Mouse (Mus musculus) intestine, embryonic 16.5 days (tissue): ENCODE data around the gene Hsf2. TPM values are rescaled to one million over a fixed set of nuclear protein-coding genes. Genes with fewer than 3 reads are reported as not detected.
A peak's percentile ranks its signal among the peaks of the same experiment; 100 is the strongest.

ENCODE experiments used
- ATAC-seq: fragments of 200-750 bp; cut with Nextera tagmentation; 2 replicates; pipeline ENCODE4 v1.8.0; 2017; ENCODE audit warnings: moderate TSS enrichment, moderate library complexity
- H3K27ac ChIP-seq: fragments of 300-500 bp; sonication (generic); 2 replicates; pipeline ENCODE4 v1.5.1; 2014; ENCODE audit warnings: mild to moderate bottlenecking, low read length
- H3K27me3 ChIP-seq: fragments of 300-500 bp; sonication (generic); replicated peaks from 2 replicates; pipeline ENCODE4 v1.6.1; 2014; ENCODE audit warnings: low read length, control low read depth, mixed read lengths; ENCODE audit not compliant: control insufficient read depth, insufficient read depth
- H3K36me3 ChIP-seq: fragments of 300-500 bp; sonication (generic); 2 replicates; pipeline ENCODE4 v1.6.1; 2014; ENCODE audit warnings: low read length, control low read depth; ENCODE audit not compliant: control insufficient read depth, insufficient read depth
- H3K4me1 ChIP-seq: fragments of 300-500 bp; sonication (generic); 2 replicates; pipeline ENCODE4 v1.6.1; 2014; ENCODE audit warnings: low read length, control low read depth, mixed read lengths; ENCODE audit not compliant: control insufficient read depth, insufficient read depth
- H3K4me2 ChIP-seq: fragments of 300-500 bp; sonication (generic); 2 replicates; pipeline ENCODE4 v1.6.1; 2014; ENCODE audit warnings: low read depth, low read length, control low read depth
- H3K4me3 ChIP-seq: fragments of 300-500 bp; sonication (generic); 2 replicates; pipeline ENCODE4 v1.5.1; 2014; ENCODE audit warnings: mild to moderate bottlenecking, low read length
- H3K9ac ChIP-seq: fragments of 300-500 bp; sonication (generic); 2 replicates; pipeline ENCODE4 v1.6.1; 2014; ENCODE audit warnings: low read depth, low read length
- H3K9me3 ChIP-seq: fragments of 300-500 bp; sonication (generic); 2 replicates; pipeline ENCODE4 v1.6.1; 2016; ENCODE audit warnings: low read length, control low read depth; ENCODE audit not compliant: control insufficient read depth
- WGBS: fragments of 180-500 bp; shearing (Covaris S2); extraction: QIAGEN DNeasy Blood & Tissue Kit; methylation state at CpG from one replicate; pipeline ENCODE4 v1.1.7; 2014; 5-methylcytosine and 5-hydroxymethylcytosine counted together
- polyA plus RNA-seq: library from polyadenylated mRNA; unstranded; fragments of >200 nt; fragmentation: Nextera tagmentation; extraction: Ambion mirVana; gene quantifications from 2 replicates; pipeline ENCODE4 v1.2.1, GENCODE M21; 2015

The Hsf2 gene
- polyA plus RNA-seq, 1 experiment from 2014 or later, result 12.2 TPM

DNA sequence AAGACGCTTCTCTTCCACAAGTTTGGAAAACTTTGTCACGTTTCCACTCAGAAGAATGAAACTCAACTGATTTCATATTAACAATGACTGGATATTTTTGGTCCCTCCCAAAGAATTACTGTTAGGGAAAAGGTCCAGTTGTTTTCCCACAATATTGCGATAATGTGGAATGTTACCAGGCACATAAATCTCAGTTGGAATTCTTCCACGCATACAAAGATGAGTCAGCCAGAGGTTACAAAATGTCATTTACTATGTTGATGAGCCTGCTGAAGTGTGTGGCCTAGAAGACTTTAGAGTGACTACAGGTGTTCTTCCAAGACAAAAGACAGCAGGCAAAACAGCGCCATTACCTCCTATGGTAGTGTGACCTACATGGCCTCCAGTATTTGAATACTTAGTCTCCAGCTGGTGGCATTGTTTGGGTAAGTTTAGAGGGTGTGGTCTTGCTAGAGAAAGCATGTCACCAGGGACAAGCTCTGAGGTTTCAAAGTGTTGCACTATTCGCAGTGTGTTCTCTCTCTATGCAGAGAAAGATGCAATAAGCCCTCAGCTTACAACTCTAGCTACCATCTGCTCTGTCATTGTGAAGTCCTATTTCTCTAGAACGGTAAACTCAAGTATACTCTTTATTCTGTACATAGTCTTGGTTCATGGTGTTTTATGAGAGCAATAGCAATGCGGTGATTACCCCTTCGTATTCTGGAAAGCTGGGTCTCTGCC lies 8.9 kb upstream of the Hsf2 start:
- no peaks in the 10 kb centered on the region for H3K27me3 ChIP-seq
- H3K27ac ChIP-seq, result no peak overlapping the region
- no peak for ATAC-seq
- WGBS, result 72% methylated on average over 9 of the region's 9 CpGs
- no peaks in the 10 kb centered on the region for H3K36me3 ChIP-seq
- no peak overlapping the region for H3K9ac ChIP-seq
- no peaks in the 10 kb centered on the region for H3K4me1 ChIP-seq
- H3K9me3 ChIP-seq, result no peaks in the 10 kb centered on the region
- H3K4me2 ChIP-seq, result no peak overlapping the region
- no peak overlapping the region for H3K4me3 ChIP-seq

DNA sequence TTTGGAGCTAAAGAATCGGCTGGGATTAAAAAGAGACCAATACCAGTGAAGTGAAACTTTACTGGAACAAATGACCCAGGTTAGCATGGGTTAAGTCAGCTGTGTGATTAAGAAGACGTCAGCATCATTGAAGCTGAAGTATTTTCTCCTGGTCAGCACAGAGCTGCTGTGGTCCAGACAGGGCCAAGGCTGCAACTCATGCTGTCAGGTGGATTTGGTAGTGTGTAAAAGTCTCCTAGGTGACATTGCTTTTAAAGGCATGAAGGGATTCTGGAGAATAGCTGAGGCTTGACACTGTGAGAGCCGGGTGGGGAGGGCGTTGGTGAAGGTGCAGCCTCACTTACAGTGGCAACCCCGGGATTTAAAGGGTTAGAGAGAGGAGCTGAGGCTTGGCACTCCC lies 4.5 kb upstream of the Hsf2 start:
- 45% methylated on average over 5 of the region's 5 CpGs for WGBS
- no peak overlapping the region for H3K4me3 ChIP-seq
- H3K36me3 ChIP-seq, result no peaks in the 10 kb centered on the region
- no peak overlapping the region for H3K9ac ChIP-seq
- no peak overlapping the region for H3K27ac ChIP-seq
- ATAC-seq, result no peak
- H3K4me1 ChIP-seq, result no peaks in the 10 kb centered on the region
- no peaks in the 10 kb centered on the region for H3K27me3 ChIP-seq
- H3K4me2 ChIP-seq, result no peak overlapping the region
- no peaks in the 10 kb centered on the region for H3K9me3 ChIP-seq

DNA sequence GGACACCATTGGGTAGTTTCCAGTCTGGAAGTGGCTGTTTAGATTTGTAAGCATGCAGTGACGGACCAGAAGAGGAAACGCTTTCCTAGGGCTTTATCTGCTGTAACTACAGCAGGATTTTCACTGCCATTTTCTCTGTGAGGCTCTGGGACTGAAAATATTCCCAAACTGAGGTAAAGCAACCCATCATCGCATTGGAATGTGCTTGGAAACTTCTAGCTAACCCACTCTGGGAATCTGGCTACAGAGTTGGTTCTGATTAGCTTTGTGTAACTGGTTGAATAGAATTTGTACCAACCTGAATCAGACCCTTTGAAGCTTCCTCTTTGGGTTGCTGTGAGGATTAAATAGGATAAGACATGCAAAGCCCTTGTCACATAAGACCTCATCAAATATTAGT lies 1.4 kb upstream of the Hsf2 start:
- Histone ChIP-seq H3K27me3 (no peaks in the 10 kb centered on the region), H3K9me3 (no peaks in the 10 kb centered on the region), H3K9ac (no peak overlapping the region), H3K4me2 (no peak overlapping the region), H3K4me3 (no peak overlapping the region), H3K36me3 (no peaks in the 10 kb centered on the region), H3K27ac (no peak overlapping the region), H3K4me1 (peaks cover 2% of the 10 kb centered on the region; the same call in 1 of the 2 replicates)
- 80% methylated on average over 3 of the region's 3 CpGs for WGBS
- ATAC-seq, result no peak

DNA sequence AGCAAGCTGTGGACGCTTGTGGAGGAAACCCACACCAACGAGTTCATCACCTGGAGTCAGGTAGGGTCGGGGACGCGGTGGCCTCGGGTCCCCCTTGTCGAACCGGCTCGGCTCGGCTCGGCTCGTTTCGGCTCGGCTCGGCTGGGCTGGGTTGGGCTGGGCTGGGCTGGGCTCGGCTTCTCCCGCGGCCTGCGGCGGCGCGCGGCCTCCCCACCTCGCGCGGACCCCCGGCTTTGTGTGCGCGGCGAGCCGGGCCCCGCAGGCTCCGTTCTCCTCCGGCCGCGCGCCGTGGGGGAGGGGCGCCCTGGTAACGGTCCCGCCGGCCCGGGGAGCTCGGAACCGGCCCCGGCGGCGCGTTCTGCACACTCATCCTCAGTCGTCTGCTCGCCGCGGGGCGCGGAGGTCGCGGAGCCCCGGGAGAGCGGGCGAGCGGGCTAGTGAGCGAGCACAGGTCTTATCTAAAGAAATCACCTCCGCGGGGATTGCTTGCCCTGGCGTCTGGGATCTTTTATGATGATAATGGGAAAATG lies 422 bp downstream of the Hsf2 start:
- Histone ChIP-seq H3K4me3 (peak overlapping the region; percentile 95), H3K9ac (peak overlapping the region; percentile 92), H3K27me3 (no peaks in the 10 kb centered on the region), H3K4me1 (peaks cover 2% of the 10 kb centered on the region; the same call in 1 of the 2 replicates), H3K9me3 (no peaks in the 10 kb centered on the region), H3K4me2 (peak overlapping the region; percentile 71), H3K36me3 (no peaks in the 10 kb centered on the region), H3K27ac (peak overlapping the region; percentile 94)
- peak; percentile 92 for ATAC-seq
- WGBS, result under 1% methylated on average over 65 of the region's 65 CpGs

DNA sequence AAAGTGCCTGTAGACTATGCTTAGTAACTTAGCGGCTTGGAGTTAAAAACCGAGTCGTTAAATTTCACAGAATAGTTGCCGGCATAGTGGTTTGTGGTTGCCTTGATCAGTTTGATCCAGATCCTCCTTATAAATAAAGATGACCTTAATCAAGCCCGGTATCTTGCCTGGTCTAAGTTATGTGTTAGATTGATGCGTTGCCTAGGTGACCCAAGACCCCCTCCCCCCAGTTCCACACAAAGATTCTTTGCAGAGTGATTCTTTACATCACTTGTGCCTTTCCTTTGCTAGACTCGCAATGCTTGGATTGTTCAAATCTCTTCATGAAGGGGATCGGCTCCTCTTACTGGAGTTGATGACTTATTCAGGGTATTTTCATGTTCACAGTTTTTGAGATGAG lies 1.0 kb downstream of the Hsf2 start:
- H3K4me2 ChIP-seq, result peak overlapping the region; percentile 71
- peak overlapping the region; percentile 95 for H3K4me3 ChIP-seq
- no peaks in the 10 kb centered on the region for H3K9me3 ChIP-seq
- H3K4me1 ChIP-seq, result peaks cover 2% of the 10 kb centered on the region; the same call in 1 of the 2 replicates
- H3K9ac ChIP-seq, result peak overlapping the region; percentile 92
- no peak for ATAC-seq
- H3K36me3 ChIP-seq, result no peaks in the 10 kb centered on the region
- H3K27me3 ChIP-seq, result no peaks in the 10 kb centered on the region
- under 1% methylated on average over 8 of the region's 8 CpGs for WGBS
- H3K27ac ChIP-seq, result no peak overlapping the region

DNA sequence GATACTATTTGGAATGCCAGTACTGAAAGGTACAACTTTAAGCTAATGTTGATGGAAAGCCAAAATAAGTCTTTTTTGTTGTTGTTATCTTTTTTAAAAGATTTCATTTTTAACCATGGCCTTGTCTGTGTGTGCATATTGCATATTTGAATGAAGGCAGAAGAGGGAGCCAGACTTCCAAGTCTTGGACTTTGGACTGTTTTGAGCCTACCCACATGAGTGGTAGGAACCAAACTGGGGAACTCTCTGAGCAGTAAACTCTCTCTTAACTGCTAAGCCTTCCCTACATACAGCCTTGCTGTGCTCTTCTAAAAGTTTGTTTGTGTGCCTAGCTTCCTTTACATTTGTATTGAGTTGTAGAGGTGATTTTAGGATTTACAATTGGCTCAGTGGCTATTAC lies 2.4 kb downstream of the Hsf2 start:
- no peak for ATAC-seq
- Histone ChIP-seq H3K4me2 (no peak overlapping the region), H3K9ac (no peak overlapping the region), H3K4me3 (no peak overlapping the region), H3K27ac (no peak overlapping the region), H3K27me3 (no peaks in the 10 kb centered on the region), H3K4me1 (peaks cover 2% of the 10 kb centered on the region; the same call in 1 of the 2 replicates), H3K36me3 (no peaks in the 10 kb centered on the region), H3K9me3 (no peaks in the 10 kb centered on the region)

DNA sequence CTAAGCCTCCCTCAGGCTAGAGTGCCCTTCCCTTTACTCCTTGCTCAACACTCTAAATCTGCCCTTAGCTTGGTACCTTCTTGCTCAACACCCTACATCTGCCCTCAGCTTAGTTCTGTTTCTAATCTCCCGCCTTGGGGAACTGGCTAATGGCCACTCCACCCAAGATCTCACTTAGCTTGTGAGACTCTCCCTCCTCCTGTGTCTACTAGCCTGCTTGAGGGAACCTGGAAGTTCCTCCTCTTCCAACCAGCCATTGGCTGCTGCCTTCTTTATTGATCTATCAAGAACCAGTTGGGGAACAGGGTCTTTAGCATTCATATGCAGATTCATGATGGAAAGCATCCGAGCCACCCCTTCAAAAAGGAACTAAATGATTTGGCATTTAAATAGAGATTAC lies 5.9 kb downstream of the Hsf2 start:
- Histone ChIP-seq H3K4me3 (no peak overlapping the region), H3K9ac (no peak overlapping the region), H3K9me3 (no peaks in the 10 kb centered on the region), H3K27me3 (no peaks in the 10 kb centered on the region), H3K4me1 (peaks cover 2% of the 10 kb centered on the region; the same call in 1 of the 2 replicates), H3K27ac (no peak overlapping the region), H3K36me3 (no peaks in the 10 kb centered on the region), H3K4me2 (no peak overlapping the region)
- 90% methylated on average over 2 of the region's 2 CpGs for WGBS
- ATAC-seq, result no peak

DNA sequence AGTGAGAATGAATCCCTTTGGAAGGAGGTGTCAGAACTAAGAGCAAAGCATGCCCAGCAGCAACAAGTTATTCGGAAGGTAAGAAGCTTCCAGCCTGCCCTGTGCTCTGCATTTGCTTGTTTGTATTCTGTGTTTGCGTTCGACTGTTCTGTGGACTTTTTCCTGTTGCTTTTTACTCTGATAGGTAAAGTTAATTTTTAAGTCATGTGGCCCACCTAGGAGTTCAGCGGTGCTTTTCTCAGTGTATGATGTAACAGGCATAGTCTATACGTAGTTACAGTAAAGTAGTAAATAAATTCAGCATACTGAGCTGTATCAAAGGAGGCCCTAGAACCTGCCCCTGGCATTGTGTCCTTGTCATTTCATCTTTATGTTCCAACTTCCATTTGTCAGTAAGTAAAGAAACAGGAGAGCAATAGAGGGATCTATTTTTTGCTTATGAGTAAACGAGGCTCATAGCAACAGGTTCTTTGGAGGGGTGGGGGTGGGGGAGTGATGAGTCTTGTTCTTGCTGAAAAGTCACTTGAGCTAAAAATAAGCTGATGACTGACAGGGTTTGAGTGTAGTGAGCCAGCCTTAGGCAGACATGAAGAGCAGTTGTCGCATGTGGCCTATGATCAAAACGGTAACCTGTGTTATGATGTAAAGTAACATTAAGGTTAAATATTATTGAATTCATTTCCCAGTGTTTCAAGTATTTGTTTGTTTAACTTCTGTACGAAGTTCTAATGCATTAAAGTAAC lies 13.4 kb downstream of the Hsf2 start:
- no peak; the same call in 1 of the 2 replicates for ATAC-seq
- Histone ChIP-seq H3K4me1 (no peaks in the 10 kb centered on the region), H3K9me3 (no peaks in the 10 kb centered on the region), H3K4me3 (no peak overlapping the region), H3K27ac (no peak overlapping the region), H3K27me3 (no peaks in the 10 kb centered on the region), H3K36me3 (no peaks in the 10 kb centered on the region), H3K9ac (no peak overlapping the region), H3K4me2 (no peak overlapping the region)
- 70% methylated on average over 9 of the region's 9 CpGs for WGBS

DNA sequence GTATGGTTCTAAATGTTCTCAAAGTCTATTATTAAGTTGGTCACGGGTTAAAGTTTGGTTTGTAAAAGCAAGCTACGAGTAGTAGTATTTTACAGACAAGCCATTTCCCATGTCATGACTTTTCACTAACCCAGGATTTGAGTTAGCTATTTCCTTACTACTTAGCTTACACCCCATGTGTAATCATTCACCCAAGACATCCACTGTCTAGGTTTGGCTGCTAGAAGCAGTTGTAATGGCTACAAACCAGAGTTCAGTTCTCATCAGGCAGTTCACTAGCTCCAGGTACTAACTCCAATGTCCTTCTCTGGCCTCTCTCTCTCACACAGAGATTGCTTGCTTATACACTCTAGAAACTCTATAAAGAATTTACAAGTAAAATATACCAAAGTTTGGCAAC lies 28.4 kb downstream of the Hsf2 start:
- no peak overlapping the region for H3K4me3 ChIP-seq
- WGBS, result 98% methylated on average over 2 of the region's 2 CpGs
- H3K9ac ChIP-seq, result no peak overlapping the region
- H3K36me3 ChIP-seq, result peaks cover 17% of the 10 kb centered on the region
- H3K9me3 ChIP-seq, result no peaks in the 10 kb centered on the region
- no peak for ATAC-seq
- no peak overlapping the region for H3K27ac ChIP-seq
- no peak overlapping the region for H3K4me2 ChIP-seq
- no peaks in the 10 kb centered on the region for H3K4me1 ChIP-seq
- H3K27me3 ChIP-seq, result no peaks in the 10 kb centered on the region
